ENCODE assay signal across 27 mouse cellular contexts in genomic region chr7:100130592-100130991, GRCm38 (mm10). TPM values are rescaled to one million over a fixed set of nuclear protein-coding genes. Genes with fewer than 3 reads are reported as not detected.
A peak's percentile ranks its signal among the peaks of the same experiment; 100 is the strongest.
DNase-seq lines count a peak whose midpoint lies in the region; ATAC-seq lines count a peak whose summit lies in the region.
"Had no signal": no experiment of that assay in that cellular context is flagged by ENCODE, and none has a peak within 500 bp of the region (broad histone marks: within the 10 kb centered on the region; RNA-seq: fewer than 3 reads in every experiment).

No protein-coding gene starts in this region.

- H3K9me3 ChIP-seq in intestine, embryonic 14.5 days (ENCODE audit: control insufficient read depth, low read length) = no peaks in the 10 kb centered on the region
- no peaks in the 10 kb centered on the region for H3K9me3 ChIP-seq in intestine, embryonic 16.5 days (ENCODE audit: control insufficient read depth, low read length)
- H3K9me3 ChIP-seq: embryonic facial prominence, embryonic 13.5 days; embryonic facial prominence, embryonic 15.5 days; forebrain, embryonic 12.5 days had no signal

- 39% methylated on average over 6 of the region's 6 CpGs for WGBS in intestine, embryonic 14.5 days
- 51% methylated on average over 6 of the region's 6 CpGs for WGBS in intestine, embryonic 16.5 days

- DNase-seq in heart, adult 11 months = peak; percentile 21
- no peak for DNase-seq in heart, postnatal 25 days (ENCODE audit: low spot score)
- peak; percentile 40 for DNase-seq in intestine, embryonic 14.5 days (ENCODE audit: low spot score)
- DNase-seq in testis, postnatal 10 days (ENCODE audit: low spot score) = peak; percentile 32
- DNase-seq in testis, postnatal 14 days (ENCODE audit: low spot score) = no peak
- no peak for DNase-seq in ovary, adult 18-20 months (ENCODE audit: low spot score)
- DNase-seq: adrenal gland, adult 8-10 months; adrenal gland, postnatal 14 days; adrenal gland, postnatal 36 days; B cell, adult 2 months; cerebellum, adult 11-12 months; cerebellum, adult 2 months; cerebellum, adult 9-10 months; cerebellum, postnatal 10 days; cerebellum, postnatal 25 days had no signal

- H3K27me3 ChIP-seq in intestine, embryonic 14.5 days (replicated peaks; ENCODE audit: control insufficient read depth, insufficient read depth, low read length) = no peaks in the 10 kb centered on the region
- H3K27me3 ChIP-seq in intestine, embryonic 16.5 days (replicated peaks; ENCODE audit: control insufficient read depth, insufficient read depth, low read length) = no peaks in the 10 kb centered on the region
- H3K27me3 ChIP-seq: CH12.LX; embryonic facial prominence, embryonic 13.5 days; embryonic facial prominence, embryonic 15.5 days; forebrain, embryonic 12.5 days; Patski had no signal

- H3K4me3 ChIP-seq in intestine, embryonic 14.5 days (ENCODE audit: low read depth, low read length) = no peak overlapping the region
- no peak overlapping the region for H3K4me3 ChIP-seq in intestine, embryonic 16.5 days (ENCODE audit: low read length)
- H3K4me3 ChIP-seq: embryonic facial prominence, embryonic 13.5 days; embryonic facial prominence, embryonic 15.5 days; erythroblast, embryonic 14.5 days; forebrain, embryonic 10.5 days; forebrain, embryonic 12.5 days had no signal

- 0 out of 2 replicates have a peak, but pooled peaks cover 2% of the 10 kb centered on the region for H3K4me1 ChIP-seq in intestine, embryonic 14.5 days (replicated peaks; ENCODE audit: control insufficient read depth, insufficient read depth, low read length)
- peaks cover 2% of the 10 kb centered on the region; the same call in 1 of the 2 replicates for H3K4me1 ChIP-seq in intestine, embryonic 16.5 days (ENCODE audit: control insufficient read depth, insufficient read depth, low read length)
- H3K4me1 ChIP-seq: embryonic facial prominence, embryonic 13.5 days; embryonic facial prominence, embryonic 15.5 days; forebrain, embryonic 12.5 days had no signal

- ATAC-seq in intestine, embryonic 14.5 days (replicated peaks; ENCODE audit: low FRiP score, low TSS enrichment, low read depth) = no peak
- ATAC-seq in intestine, embryonic 16.5 days = no peak
- ATAC-seq: activated CD4-positive, CD25-positive, alpha-beta regulatory T cell, adult 4 months; CD4-positive, CD25-positive, alpha-beta regulatory T cell, adult 4 months; forebrain, embryonic 14.5 days; Patski had no signal

- no peaks in the 10 kb centered on the region for H3K36me3 ChIP-seq in intestine, embryonic 14.5 days (ENCODE audit: control insufficient read depth, insufficient read depth, low read length)
- no peaks in the 10 kb centered on the region for H3K36me3 ChIP-seq in intestine, embryonic 16.5 days (ENCODE audit: control insufficient read depth, insufficient read depth, low read length)
- H3K36me3 ChIP-seq: embryonic facial prominence, embryonic 13.5 days; embryonic facial prominence, embryonic 15.5 days; forebrain, embryonic 10.5 days; forebrain, embryonic 12.5 days; G1E had no signal

- H3K4me2 ChIP-seq in intestine, embryonic 14.5 days (ENCODE audit: low read length) = no peak overlapping the region
- H3K4me2 ChIP-seq in intestine, embryonic 16.5 days (ENCODE audit: low read depth, low read length) = no peak overlapping the region
- H3K4me2 ChIP-seq: embryonic facial prominence, embryonic 13.5 days; embryonic facial prominence, embryonic 15.5 days; forebrain, embryonic 12.5 days had no signal

- H3K27ac ChIP-seq in intestine, embryonic 14.5 days (ENCODE audit: low read depth) = no peak overlapping the region
- no peak overlapping the region for H3K27ac ChIP-seq in intestine, embryonic 16.5 days (ENCODE audit: low read length)
- H3K27ac ChIP-seq: embryonic facial prominence, embryonic 13.5 days; embryonic facial prominence, embryonic 15.5 days; forebrain, embryonic 10.5 days; forebrain, embryonic 12.5 days had no signal

- H3K9ac ChIP-seq in intestine, embryonic 14.5 days (ENCODE audit: low read length) = no peak overlapping the region
- H3K9ac ChIP-seq in intestine, embryonic 16.5 days (ENCODE audit: low read depth, low read length) = no peak overlapping the region
- H3K9ac ChIP-seq: embryonic facial prominence, embryonic 13.5 days; embryonic facial prominence, embryonic 15.5 days; forebrain, embryonic 12.5 days had no signal

- intact Hi-C loops in heart, postnatal 25 days (cut with DNase I) = no loop called here

RNA-seq across cellular contexts. Expression of gene Pold3, which starts 9.2 kb away (rescaled TPM):
- 1 to 10 TPM; 9.4 to 9.8 TPM for total RNA-seq in heart, postnatal 25 days (2021)
- 64.8 and 70.6 TPM in 2 replicates for polyA plus RNA-seq in intestine, embryonic 14.5 days (2014; fragmentation: Nextera tagmentation; extraction: Ambion mirVana)
- 41.0 and 45.7 TPM in 2 replicates for polyA plus RNA-seq in intestine, embryonic 16.5 days (2015; fragmentation: Nextera tagmentation; extraction: Ambion mirVana)

RNA-seq across cellular contexts. Expression of gene Lipt2, which starts 28.5 kb away (rescaled TPM):
- total RNA-seq in heart, postnatal 25 days (2021) = 1 to 10 TPM; 4.6 to 5.3 TPM
- 29.7 and 35.7 TPM in 2 replicates for polyA plus RNA-seq in intestine, embryonic 14.5 days (2014; fragmentation: Nextera tagmentation; extraction: Ambion mirVana)
- 15.6 and 16.4 TPM in 2 replicates for polyA plus RNA-seq in intestine, embryonic 16.5 days (2015; fragmentation: Nextera tagmentation; extraction: Ambion mirVana)
- polyA plus RNA-seq: CD4-positive, CD25-positive, alpha-beta regulatory T cell, adult 4 months had no signal

RNA-seq across cellular contexts. Expression of gene Kcne3, which starts 45.7 kb away (rescaled TPM):
- total RNA-seq in heart, postnatal 25 days (2021) = 1 to 10 TPM; 1.0 to 1.1 TPM
- 73.1 and 74.5 TPM in 2 replicates for polyA plus RNA-seq in intestine, embryonic 14.5 days (2014; fragmentation: Nextera tagmentation; extraction: Ambion mirVana)
- 57.7 and 66.6 TPM in 2 replicates for polyA plus RNA-seq in intestine, embryonic 16.5 days (2015; fragmentation: Nextera tagmentation; extraction: Ambion mirVana)
- total RNA-seq: CH12.LX had no signal
- polyA plus RNA-seq: activated CD4-positive, CD25-positive, alpha-beta regulatory T cell, adult 4 months; CD4-positive, CD25-positive, alpha-beta regulatory T cell, adult 4 months; cerebellum, adult 2 months; erythroblast, embryonic 14.5 days; Patski had no signal

Comparison
In these comparisons a context has a peak if more than half of its experiments do, and no peak if none do; other contexts are left out.
1. DNase-seq: peak in heart, adult 11 months (single experiment), intestine, embryonic 14.5 days (single experiment) and testis, postnatal 10 days (single experiment); none in heart, postnatal 25 days (single experiment), testis, postnatal 14 days (single experiment) and ovary, adult 18-20 months (single experiment).